Mouse (Mus musculus) bone marrow, adult 2 months (tissue): Measurements from ENCODE around the gene Ranbp17.

ENCODE experiments used
- CTCF ChIP-seq: fragments of 200-500 bp; IDR thresholded peaks from 2 replicates; pipeline ENCODE4 v1.5.1; 2011; ENCODE audit warnings: low read length, control low read depth; ENCODE audit not compliant: control insufficient read depth, insufficient read depth
- POLR2A ChIP-seq: fragments of 200-500 bp; IDR thresholded peaks from 2 replicates; pipeline ENCODE4 v1.6.1; 2011; ENCODE audit warnings: low read depth, mild to moderate bottlenecking, control low read depth, low read length, borderline replicate concordance; ENCODE audit not compliant: control insufficient read depth

GRCm38 (mm10) chr11:33534541-33534940, 21.0 kb upstream of the Ranbp17 start:
- no peak for TF ChIP-seq POLR2A
- TF ChIP-seq CTCF: no peak
